Mouse (Mus musculus): ENCODE results near the gene Taar2.

Taar2 gene

GRCm38 (mm10) chr10:23938312-23938711 lies at the start of gene Taar2:
Gene Taar2 (plus strand): TSS chr10:23938572.
- no peak for DNase-seq (ENCODE audit: low read depth, low spot score)

DNA sequence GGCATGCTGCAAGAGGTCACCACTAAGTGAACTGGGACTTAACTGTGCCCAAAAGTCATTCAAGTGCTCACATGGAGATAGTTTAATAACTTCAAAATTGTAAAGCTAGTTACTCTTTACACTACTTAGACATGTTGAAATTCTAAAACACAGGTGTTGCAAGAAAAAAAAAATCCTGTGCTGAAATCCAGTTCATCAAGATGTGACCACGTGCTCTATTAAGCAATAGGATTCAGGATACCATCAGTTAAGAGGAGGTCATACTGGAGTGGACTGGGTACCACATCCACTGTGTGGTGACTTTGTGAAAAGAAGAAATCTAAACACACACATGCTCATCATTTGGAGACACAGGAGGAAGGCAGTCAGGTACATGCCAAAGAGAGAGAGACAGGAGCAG lies 45.4 kb upstream of the Taar2 start:
- DNase-seq (ENCODE audit: low read depth, low spot score), result no peak

DNA sequence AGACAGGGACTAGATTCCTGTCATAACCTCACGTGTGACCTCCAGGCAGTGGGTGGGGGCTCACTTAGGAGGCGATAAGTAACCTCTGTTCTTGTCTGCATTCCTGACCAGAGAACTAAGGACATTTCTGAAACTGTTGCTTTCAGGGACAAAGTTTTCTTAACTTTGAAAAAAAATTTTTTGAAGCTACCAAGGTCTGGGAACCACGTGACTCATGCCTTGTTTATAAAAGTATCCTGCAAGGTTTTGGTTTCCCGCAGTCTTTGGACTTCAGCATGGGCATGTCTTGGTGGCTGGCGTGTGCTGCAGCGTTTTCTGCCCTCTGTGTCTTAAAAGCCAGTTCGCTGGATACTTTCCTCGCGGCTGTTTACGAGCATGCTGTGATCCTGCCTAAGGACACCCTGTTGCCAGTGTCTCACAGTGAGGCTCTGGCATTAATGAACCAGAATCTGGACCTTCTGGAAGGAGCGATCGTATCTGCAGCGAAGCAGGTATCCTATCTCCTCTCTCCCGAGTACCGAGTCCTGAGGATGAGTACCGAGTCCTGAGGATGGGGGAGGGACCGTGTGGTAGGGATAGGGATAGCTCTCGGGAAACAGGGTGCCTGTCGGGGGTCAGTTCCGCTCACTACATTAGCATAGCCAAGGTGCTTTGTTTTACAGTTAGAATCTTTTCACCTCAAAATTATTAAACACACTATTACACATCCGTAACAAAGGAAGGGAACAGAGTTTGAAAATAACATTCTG lies 43.6 kb upstream of the Taar2 start, which contains the start of gene Vnn1:
Gene Vnn1, plus strand, starts transcription at position 88 of the 749 bp plus-strand sequence.
- DNase-seq (ENCODE audit: low read depth, low spot score), result no peak

- no peak for DNase-seq (ENCODE audit: low read depth, low spot score)
Observed at GRCm38 (mm10) chr10:23895376-23895775, 43.0 kb upstream of the Taar2 start.

- DNase-seq (ENCODE audit: low read depth, low spot score), result no peak
Observed at GRCm38 (mm10) chr10:23901119-23901518, 37.3 kb upstream of the Taar2 start.

GRCm38 (mm10) chr10:23905661-23906060 lies 32.7 kb upstream of the Taar2 start:
- DNase-seq (ENCODE audit: low read depth, low spot score), result no peak

GRCm38 (mm10) chr10:23920056-23920455 lies 18.3 kb upstream of the Taar2 start, which contains the start of gene Taar1:
Gene Taar1 (plus strand): TSS chr10:23920356.
- no peak for DNase-seq (ENCODE audit: low read depth, low spot score)

- DNase-seq (ENCODE audit: low read depth, low spot score), result no peak
Observed at GRCm38 (mm10) chr10:23922468-23922867, 15.9 kb upstream of the Taar2 start.

- DNase-seq (ENCODE audit: low read depth, low spot score), result no peak
Observed at GRCm38 (mm10) chr10:23923941-23924340, 14.4 kb upstream of the Taar2 start.

DNA sequence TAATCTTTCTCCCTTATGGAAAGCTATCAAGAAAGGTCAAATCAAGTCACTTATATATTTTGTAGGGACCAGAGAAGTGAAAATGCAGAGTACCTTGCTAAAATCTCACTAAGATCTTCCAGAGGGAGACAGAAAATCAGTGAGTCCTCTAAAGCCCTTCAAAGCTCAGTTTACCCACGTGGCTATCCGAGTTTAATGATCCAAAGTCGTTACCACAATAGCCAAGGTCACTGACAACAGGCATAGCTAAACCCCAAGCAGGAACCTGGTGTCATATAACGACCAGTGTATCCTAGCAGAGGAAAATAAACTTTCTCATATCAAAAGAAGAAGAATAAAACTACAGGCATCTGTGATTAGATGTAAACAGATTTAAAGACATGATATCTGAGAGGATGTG lies 759 bp upstream of the Taar2 start:
- no peak for DNase-seq (ENCODE audit: low read depth, low spot score)

DNA sequence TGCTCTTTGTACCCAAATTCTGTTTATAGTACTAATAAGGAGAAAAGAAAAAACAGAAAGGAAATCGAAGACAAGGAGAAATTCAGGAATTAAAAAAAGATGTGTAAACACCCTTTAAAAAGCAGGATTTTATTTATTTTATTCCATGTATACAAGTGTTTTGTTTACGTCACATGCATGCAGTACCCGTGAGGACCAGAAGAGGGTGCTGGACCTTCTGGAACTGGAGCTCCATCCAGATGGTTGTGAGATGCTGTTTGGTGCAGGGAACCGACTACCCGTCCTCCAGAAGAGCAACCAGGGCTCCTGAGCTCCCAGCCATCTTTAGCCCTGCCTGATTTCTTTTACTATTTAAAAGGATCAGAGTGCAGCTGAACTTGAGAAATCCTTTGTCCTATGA lies 4.1 kb downstream of the Taar2 start:
- peak; percentile 16 for DNase-seq (ENCODE audit: low read depth, low spot score)

DNA sequence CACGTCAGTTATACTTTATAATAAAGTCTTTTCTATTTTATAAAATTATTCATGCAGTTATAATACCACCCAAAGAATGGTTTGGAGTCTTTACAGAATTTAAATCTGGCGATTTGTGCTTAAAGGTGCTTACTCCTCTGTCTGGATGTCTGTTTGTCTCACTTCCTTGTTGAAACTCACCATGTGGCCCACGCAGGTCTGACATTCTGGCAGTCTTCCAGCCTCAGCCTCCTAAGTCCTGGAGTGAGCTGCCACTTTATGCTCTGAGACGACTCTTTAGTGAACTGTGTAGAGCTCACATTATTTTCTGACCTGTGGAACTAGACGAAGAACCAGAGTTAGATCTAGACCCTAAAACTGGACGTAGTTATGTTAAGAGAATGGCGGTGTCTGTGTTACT lies 9.7 kb downstream of the Taar2 start:
- DNase-seq (ENCODE audit: low read depth, low spot score), result no peak

DNA sequence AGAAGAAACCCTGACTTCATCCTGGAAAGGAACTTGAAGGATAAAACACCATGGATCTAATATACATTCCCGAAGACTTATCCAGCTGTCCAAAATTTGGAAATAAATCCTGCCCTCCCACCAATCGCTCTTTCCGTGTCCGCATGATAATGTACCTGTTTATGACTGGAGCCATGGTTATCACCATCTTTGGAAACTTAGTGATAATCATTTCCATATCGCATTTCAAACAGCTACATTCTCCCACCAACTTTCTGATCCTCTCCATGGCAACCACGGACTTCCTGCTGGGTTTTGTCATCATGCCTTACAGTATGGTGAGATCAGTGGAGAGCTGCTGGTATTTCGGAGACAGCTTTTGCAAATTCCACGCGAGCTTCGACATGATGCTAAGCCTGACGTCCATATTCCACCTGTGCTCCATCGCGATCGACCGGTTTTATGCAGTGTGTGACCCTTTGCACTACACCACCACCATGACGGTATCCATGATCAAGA lies 11.2 kb downstream of the Taar2 start, which contains the start of gene Taar3:
Gene Taar3, plus strand, starts transcription at position 51 of the 498 bp plus-strand sequence.
- DNase-seq (ENCODE audit: low read depth, low spot score), result no peak

DNA sequence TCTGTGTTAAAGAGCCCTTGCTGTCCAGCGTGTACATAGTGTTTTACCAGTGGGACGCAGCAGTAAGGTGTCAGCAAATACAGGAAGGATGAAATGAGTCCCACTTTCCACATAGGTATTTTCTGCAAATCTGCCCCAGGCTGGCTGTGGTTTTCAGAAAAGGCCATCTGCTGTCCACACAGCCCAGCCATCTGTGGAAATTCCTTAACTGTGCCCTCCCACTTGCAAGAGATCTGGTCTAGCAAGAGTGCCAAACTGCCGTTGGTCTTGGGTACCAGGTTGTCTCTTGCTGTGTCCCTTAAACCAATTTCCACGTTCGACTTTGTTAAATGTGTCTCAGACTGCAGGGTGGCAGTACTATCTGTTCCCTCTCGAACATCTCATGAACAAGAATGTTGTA lies 13.3 kb downstream of the Taar2 start:
- DNase-seq (ENCODE audit: low read depth, low spot score), result no peak

GRCm38 (mm10) chr10:23959071-23959470 lies 20.7 kb downstream of the Taar2 start:
- DNase-seq (ENCODE audit: low read depth, low spot score), result no peak

DNA sequence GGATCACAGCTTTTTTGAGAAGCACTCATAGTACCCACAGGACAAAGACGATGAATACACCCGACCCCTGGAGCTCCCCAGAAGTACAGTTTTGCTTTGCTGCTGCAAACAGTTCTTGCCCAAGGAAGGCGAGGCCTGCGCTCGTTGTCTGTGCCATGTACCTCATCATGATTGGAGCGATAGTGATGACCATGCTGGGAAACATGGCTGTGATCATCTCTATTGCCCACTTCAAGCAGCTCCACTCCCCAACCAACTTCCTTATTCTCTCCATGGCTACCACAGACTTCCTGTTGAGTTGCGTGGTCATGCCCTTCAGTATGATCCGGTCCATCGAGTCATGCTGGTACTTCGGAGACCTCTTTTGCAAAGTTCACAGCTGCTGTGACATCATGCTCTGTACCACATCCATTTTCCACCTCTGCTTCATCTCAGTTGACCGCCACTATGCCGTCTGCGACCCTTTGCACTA lies 22.1 kb downstream of the Taar2 start, which contains the start of gene Taar4:
Gene Taar4, plus strand, starts transcription at position 51 of the 472 bp plus-strand sequence.
- DNase-seq (ENCODE audit: low read depth, low spot score), result no peak

DNA sequence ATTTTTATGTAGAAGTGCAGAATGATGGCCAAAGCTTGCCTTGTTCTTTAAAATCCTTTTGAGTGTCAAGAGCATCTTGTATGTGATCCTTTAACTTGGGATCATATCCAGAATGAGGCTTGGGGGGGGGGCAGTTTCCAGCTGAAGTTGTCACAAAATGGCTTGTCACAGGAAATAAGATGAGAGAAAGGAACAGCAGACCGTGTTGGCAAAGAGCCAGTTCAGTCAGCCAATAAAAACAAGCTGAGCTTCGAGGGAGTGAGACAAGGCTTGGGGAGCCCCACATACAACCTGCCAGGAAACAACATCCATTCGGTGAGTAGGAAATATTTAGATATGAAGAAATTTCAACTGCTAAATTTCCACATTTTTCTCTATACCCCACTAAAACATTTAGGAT lies 25.1 kb downstream of the Taar2 start:
- no peak for DNase-seq (ENCODE audit: low read depth, low spot score)

DNA sequence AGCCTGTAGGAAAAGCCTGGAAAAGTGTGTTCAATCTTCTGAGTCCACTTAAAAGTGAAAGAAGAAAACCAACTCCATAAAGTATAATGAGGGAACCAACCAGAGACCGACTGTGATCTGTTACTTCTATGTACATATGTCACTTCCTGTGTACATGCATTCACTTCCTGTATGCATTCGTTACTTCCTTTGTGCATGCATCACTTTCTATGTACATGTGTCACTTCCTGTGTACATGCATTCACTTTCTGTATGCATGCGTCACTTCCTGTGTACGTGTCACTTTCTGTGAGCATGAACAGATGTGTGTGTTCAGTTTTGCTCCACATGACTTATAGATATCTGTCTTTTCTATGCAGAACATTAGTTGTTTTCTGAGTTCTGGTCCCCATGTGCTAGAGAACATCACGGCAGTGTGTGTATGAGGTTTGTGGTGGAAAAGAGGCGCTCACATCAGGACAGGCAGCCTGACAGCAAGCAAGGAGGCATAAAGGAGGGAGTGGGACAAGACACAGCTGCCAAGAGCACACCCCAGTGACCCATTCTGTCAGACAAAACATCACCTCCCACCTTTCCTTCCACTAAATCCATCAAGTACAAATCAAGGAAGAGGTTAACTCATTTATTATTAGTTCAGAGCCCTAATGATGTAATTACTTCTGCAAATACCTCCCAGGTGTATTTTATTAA lies 26.7 kb downstream of the Taar2 start:
- DNase-seq (ENCODE audit: low read depth, low spot score), result peak; percentile 1

DNA sequence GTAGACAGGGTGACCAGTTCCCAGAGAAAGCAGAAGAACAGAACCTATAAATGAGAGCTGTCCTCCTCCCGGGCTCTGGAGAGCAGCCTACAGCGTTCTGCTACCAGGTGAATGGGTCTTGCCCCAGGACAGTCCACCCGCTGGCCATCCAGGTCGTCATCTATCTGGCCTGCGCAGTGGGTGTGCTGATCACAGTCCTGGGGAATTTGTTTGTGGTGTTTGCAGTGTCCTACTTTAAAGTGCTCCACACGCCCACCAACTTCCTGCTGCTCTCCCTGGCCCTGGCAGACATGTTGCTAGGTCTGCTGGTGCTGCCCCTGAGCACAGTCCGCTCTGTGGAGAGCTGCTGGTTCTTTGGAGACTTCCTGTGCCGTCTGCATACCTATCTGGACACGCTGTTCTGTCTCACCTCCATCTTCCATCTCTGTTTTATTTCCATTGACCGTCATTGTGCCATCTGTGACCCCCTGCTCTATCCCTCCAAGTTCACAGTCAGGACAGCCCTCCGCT lies 32.3 kb downstream of the Taar2 start, which contains the start of gene Taar5:
Gene Taar5, plus strand, starts transcription at position 51 of the 510 bp plus-strand sequence.
- DNase-seq (ENCODE audit: low read depth, low spot score), result no peak

DNA sequence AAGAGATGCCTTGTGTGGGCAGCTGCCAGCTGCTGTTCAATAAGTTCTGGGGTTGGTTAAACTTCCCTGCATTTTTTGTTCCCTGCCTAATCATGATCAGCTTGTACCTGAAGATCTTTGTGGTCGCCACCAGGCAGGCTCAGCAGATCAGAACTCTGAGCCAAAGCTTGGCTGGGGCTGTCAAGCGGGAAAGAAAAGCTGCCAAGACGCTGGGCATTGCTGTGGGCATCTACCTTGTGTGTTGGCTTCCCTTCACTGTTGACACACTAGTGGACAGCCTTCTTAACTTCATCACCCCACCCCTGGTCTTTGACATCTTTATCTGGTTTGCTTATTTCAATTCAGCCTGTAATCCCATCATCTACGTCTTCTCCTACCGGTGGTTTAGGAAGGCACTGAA lies 32.9 kb downstream of the Taar2 start:
- no peak for DNase-seq (ENCODE audit: low read depth, low spot score)

DNA sequence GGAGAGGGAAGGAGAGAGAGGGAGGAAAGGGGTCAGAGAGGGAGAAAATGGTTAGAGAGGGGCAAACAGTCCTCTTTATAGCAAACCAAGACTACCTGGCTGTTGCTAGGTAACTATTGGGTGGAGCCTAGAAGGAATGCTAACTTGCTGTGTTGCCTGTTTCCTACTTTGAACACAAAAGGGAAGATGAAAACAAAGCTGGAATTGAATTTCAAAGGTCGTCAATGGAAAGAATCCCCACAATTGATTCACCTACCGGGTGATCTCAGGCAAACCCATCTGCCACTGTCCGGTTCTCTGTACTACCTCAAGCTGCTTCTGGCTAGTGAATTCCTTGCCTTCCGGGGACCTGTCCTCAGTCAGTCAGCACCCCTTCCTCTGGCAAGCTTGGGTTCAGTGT lies 39.6 kb downstream of the Taar2 start:
- no peak for DNase-seq (ENCODE audit: low read depth, low spot score)

Data from CD4-positive, CD25-positive, alpha-beta regulatory T cell, adult 2 months (primary cell).